Mouse (Mus musculus): ENCODE data around the gene Rxrb.

DNA sequence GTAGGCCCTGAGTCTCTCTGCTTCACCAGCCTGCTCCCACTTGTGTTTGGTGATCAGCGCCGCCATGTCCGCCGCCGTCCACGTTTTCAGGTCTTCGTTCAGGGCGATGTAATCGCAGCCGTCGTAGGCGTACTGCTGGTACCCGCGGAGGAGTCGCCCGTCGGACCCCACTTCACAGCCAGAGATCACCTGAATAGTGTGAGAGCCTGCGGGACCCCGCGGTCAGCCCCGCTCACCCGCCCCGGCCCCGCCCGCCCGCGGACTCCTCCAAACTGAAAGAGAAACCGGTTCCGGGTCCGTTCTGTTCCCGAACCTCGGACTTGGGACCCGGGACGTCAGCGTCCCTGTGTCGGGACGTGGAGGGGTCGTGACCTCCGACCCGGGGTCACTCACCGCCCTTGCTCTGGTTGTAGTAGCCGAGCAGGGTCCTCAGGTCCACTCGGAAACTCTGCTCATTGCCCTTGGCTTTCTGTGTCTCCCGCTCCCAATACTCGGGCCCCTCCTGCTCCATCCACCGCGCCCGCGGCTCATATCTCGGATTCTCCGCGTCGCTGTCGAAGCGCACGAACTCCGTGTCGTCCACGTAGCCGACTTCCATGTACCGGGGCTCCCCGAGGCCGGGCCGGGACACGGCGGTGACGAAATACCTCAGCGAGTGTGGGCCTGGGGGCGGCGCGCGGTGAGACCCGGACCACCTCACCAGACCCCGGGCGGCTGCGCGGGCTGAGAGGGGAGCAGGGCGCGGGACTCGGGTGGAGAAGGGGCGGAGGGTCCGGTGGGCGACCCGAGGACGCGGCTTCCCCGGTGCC, 32.1 kb upstream of the Rxrb start:
- TF ChIP-seq POLR2A (IDR thresholded peaks at IDR 0.05; ENCODE audit: borderline replicate concordance, low read depth, low read length) (no peak), CTCF (IDR thresholded peaks at IDR 0.05; ENCODE audit: low read depth, low read length) (no peak)

Data from bone marrow macrophage, adult 2 months (primary cell).